In genomic region chr17:23592926-23593300, GRCm38 (mm10) we compare ENCODE assay signal across 7 mouse cellular contexts. TPM values are rescaled to one million over a fixed set of nuclear protein-coding genes. Genes with fewer than 3 reads are reported as not detected.
DNase-seq lines count a peak whose midpoint lies in the region; ATAC-seq lines count a peak whose summit lies in the region.

No protein-coding gene starts in this region.

- ATAC-seq in megakaryocyte, adult 5-6 weeks (ENCODE audit: poor library complexity, severe bottlenecking) = no peak; the same call in 1 of the 2 replicates
- peak; percentile 65 for ATAC-seq in erythroid progenitor cell, adult 5-6 weeks (replicated peaks; ENCODE audit: low FRiP score, poor library complexity, severe bottlenecking)
- ATAC-seq in limb, embryonic 13.5 days (ENCODE audit: low FRiP score, low read depth) = peak; percentile 77
- ATAC-seq in stomach, embryonic 15.5 days (ENCODE audit: insufficient read depth, low FRiP score, low read depth) = peak; percentile 20

- H3K9ac ChIP-seq in limb, embryonic 13.5 days = peak overlapping the region; percentile 67
- peak overlapping the region; percentile 27; the same call in 1 of the 2 replicates for H3K9ac ChIP-seq in stomach, embryonic 15.5 days

- H3K4me3 ChIP-seq in megakaryocyte, embryonic 14.5 days (replicated peaks) = peak overlapping the region; percentile 90
- H3K4me3 ChIP-seq in limb, embryonic 13.5 days = peak overlapping the region; percentile 53
- H3K4me3 ChIP-seq in stomach, embryonic 15.5 days (replicated peaks) = peak overlapping the region; percentile 49

- 9% methylated on average over 13 of the region's 13 CpGs for WGBS in limb, embryonic 13.5 days
- WGBS in stomach, embryonic 15.5 days = 11% methylated on average over 13 of the region's 13 CpGs

- no peak for DNase-seq in cerebellum, postnatal 14 days
- DNase-seq in spleen, postnatal 14 days (ENCODE audit: low spot score in 2 of 2) = no peak

- H3K27me3 ChIP-seq in megakaryocyte, embryonic 14.5 days (replicated peaks) = peaks cover 10% of the 10 kb centered on the region
- no peaks in the 10 kb centered on the region for H3K27me3 ChIP-seq in limb, embryonic 13.5 days
- H3K27me3 ChIP-seq in stomach, embryonic 15.5 days (replicated peaks) = no peaks in the 10 kb centered on the region

- no peaks in the 10 kb centered on the region for H3K9me3 ChIP-seq in megakaryocyte, embryonic 14.5 days
- H3K9me3 ChIP-seq in limb, embryonic 13.5 days = no peaks in the 10 kb centered on the region
- no peaks in the 10 kb centered on the region for H3K9me3 ChIP-seq in stomach, embryonic 15.5 days

- no peaks in the 10 kb centered on the region for H3K36me3 ChIP-seq in megakaryocyte, embryonic 14.5 days (replicated peaks; ENCODE audit: low read length)
- H3K36me3 ChIP-seq in limb, embryonic 13.5 days = no peaks in the 10 kb centered on the region
- no peaks in the 10 kb centered on the region for H3K36me3 ChIP-seq in stomach, embryonic 15.5 days

- peaks cover 24% of the 10 kb centered on the region for H3K4me1 ChIP-seq in megakaryocyte, embryonic 14.5 days
- H3K4me1 ChIP-seq in limb, embryonic 13.5 days = no peaks in the 10 kb centered on the region
- no peaks in the 10 kb centered on the region for H3K4me1 ChIP-seq in stomach, embryonic 15.5 days

- H3K4me2 ChIP-seq in limb, embryonic 13.5 days (replicated peaks) = peak overlapping the region; percentile 73
- H3K4me2 ChIP-seq in stomach, embryonic 15.5 days = peak overlapping the region; percentile 68

- H3K27ac ChIP-seq in limb, embryonic 13.5 days = peak overlapping the region; percentile 81
- H3K27ac ChIP-seq in stomach, embryonic 15.5 days = peak overlapping the region; percentile 53

RNA-seq across cellular contexts. Expression of gene Zfp13, which starts 6.4 kb away (rescaled TPM):
- polyA plus RNA-seq in megakaryocyte, embryonic 14.5 days (2012; ENCODE audit: insufficient read depth, low replicate concordance) = 0.96 TPM in 1 of 2 replicates, not detected in the other
- not detected in 2 replicates for total RNA-seq in megakaryocyte, adult 5-6 weeks (2015)
- total RNA-seq in megakaryocyte, adult 5-6 weeks (2017) = 0.18 TPM in 1 of 2 replicates, not detected in the other
- total RNA-seq in erythroid progenitor cell, adult 5-6 weeks (2015; ENCODE audit: low replicate concordance) = not detected in 2 replicates
- not detected in 2 replicates for total RNA-seq in erythroid progenitor cell, adult 5-6 weeks (2017; ENCODE audit: low replicate concordance)
- polyA plus RNA-seq in limb, embryonic 13.5 days (2015; fragmentation: Nextera tagmentation; extraction: Ambion mirVana) = 19.9 and 22.2 TPM in 2 replicates
- polyA plus RNA-seq in stomach, embryonic 15.5 days (2015; fragmentation: Nextera tagmentation; extraction: Ambion mirVana) = 10.3 and 12.7 TPM in 2 replicates

RNA-seq across cellular contexts. Expression of gene Zscan10, which starts 7.7 kb away (rescaled TPM):
- not detected in 2 replicates for polyA plus RNA-seq in megakaryocyte, embryonic 14.5 days (2012; ENCODE audit: insufficient read depth, low replicate concordance)
- not detected in 2 replicates for total RNA-seq in megakaryocyte, adult 5-6 weeks (2015)
- not detected in 2 replicates for total RNA-seq in megakaryocyte, adult 5-6 weeks (2017)
- total RNA-seq in erythroid progenitor cell, adult 5-6 weeks (2015; ENCODE audit: low replicate concordance) = not detected in 2 replicates
- total RNA-seq in erythroid progenitor cell, adult 5-6 weeks (2017; ENCODE audit: low replicate concordance) = not detected in 2 replicates
- polyA plus RNA-seq in limb, embryonic 13.5 days (2015; fragmentation: Nextera tagmentation; extraction: Ambion mirVana) = 0.56 and 0.57 TPM in 2 replicates
- 0.12 and 0.18 TPM in 2 replicates for polyA plus RNA-seq in stomach, embryonic 15.5 days (2015; fragmentation: Nextera tagmentation; extraction: Ambion mirVana)

RNA-seq across cellular contexts. Expression of gene Zfp213, which starts 28.9 kb away (rescaled TPM):
- 4.9 and 8.0 TPM in 2 replicates for polyA plus RNA-seq in megakaryocyte, embryonic 14.5 days (2012; ENCODE audit: insufficient read depth, low replicate concordance)
- 2.1 and 2.4 TPM in 2 replicates for total RNA-seq in megakaryocyte, adult 5-6 weeks (2015)
- 2.7 and 4.7 TPM in 2 replicates for total RNA-seq in megakaryocyte, adult 5-6 weeks (2017)
- total RNA-seq in erythroid progenitor cell, adult 5-6 weeks (2015; ENCODE audit: low replicate concordance) = 2.2 and 3.4 TPM in 2 replicates
- 0.90 and 1.4 TPM in 2 replicates for total RNA-seq in erythroid progenitor cell, adult 5-6 weeks (2017; ENCODE audit: low replicate concordance)
- polyA plus RNA-seq in limb, embryonic 13.5 days (2015; fragmentation: Nextera tagmentation; extraction: Ambion mirVana) = 21.0 and 21.7 TPM in 2 replicates
- polyA plus RNA-seq in stomach, embryonic 15.5 days (2015; fragmentation: Nextera tagmentation; extraction: Ambion mirVana) = 16.1 and 18.8 TPM in 2 replicates

RNA-seq across cellular contexts. Expression of gene Mmp25, which starts 52.2 kb away (rescaled TPM):
- polyA plus RNA-seq in megakaryocyte, embryonic 14.5 days (2012; ENCODE audit: insufficient read depth, low replicate concordance) = not detected in 2 replicates
- 22.6 and 32.1 TPM in 2 replicates for total RNA-seq in megakaryocyte, adult 5-6 weeks (2015)
- total RNA-seq in megakaryocyte, adult 5-6 weeks (2017) = 14.0 and 19.5 TPM in 2 replicates
- total RNA-seq in erythroid progenitor cell, adult 5-6 weeks (2015; ENCODE audit: low replicate concordance) = 4.6 and 7.9 TPM in 2 replicates
- 1.3 and 1.5 TPM in 2 replicates for total RNA-seq in erythroid progenitor cell, adult 5-6 weeks (2017; ENCODE audit: low replicate concordance)
- 0.81 and 1.0 TPM in 2 replicates for polyA plus RNA-seq in limb, embryonic 13.5 days (2015; fragmentation: Nextera tagmentation; extraction: Ambion mirVana)
- polyA plus RNA-seq in stomach, embryonic 15.5 days (2015; fragmentation: Nextera tagmentation; extraction: Ambion mirVana) = 0.66 and 0.78 TPM in 2 replicates
